Mouse (Mus musculus): ENCODE measurements around the gene Atp6ap1. TPM values are rescaled to one million over a fixed set of nuclear protein-coding genes. Genes with fewer than 3 reads are reported as not detected.
A peak's percentile ranks its signal among the peaks of the same experiment; 100 is the strongest.

The Atp6ap1 gene
- polyA plus RNA-seq, 1 experiment from 2014 or later, result 142 TPM

GRCm38 (mm10) chrX:74298348-74298747 lies 1.5 kb downstream of the Atp6ap1 start:
- no peak overlapping the region for H3K4me2 ChIP-seq (ENCODE audit: low read depth, low read length)
- H3K36me3 ChIP-seq (ENCODE audit: control insufficient read depth, insufficient read depth, low read length), result 0 out of 2 replicates have a peak, but pooled peaks cover 2% of the 10 kb centered on the region
- 83% methylated on average over 1 of the region's 1 CpGs for WGBS
- no peaks in the 10 kb centered on the region for H3K27me3 ChIP-seq (replicated peaks; ENCODE audit: control insufficient read depth, insufficient read depth, low read length)
- no peak overlapping the region for H3K9ac ChIP-seq (ENCODE audit: low read depth, low read length)
- H3K9me3 ChIP-seq (ENCODE audit: control insufficient read depth, low read length), result no peaks in the 10 kb centered on the region
- H3K4me3 ChIP-seq (ENCODE audit: low read length), result no peak overlapping the region
- H3K4me1 ChIP-seq (ENCODE audit: control insufficient read depth, insufficient read depth, low read length), result no peaks in the 10 kb centered on the region
- H3K27ac ChIP-seq (ENCODE audit: low read length), result no peak overlapping the region
- no peak for ATAC-seq

- H3K9ac ChIP-seq (ENCODE audit: low read depth, low read length), result no peak overlapping the region
- H3K36me3 ChIP-seq (ENCODE audit: control insufficient read depth, insufficient read depth, low read length), result 0 out of 2 replicates have a peak, but pooled peaks cover 2% of the 10 kb centered on the region
- no peak for ATAC-seq
- H3K27ac ChIP-seq (ENCODE audit: low read length), result no peak overlapping the region
- H3K4me1 ChIP-seq (ENCODE audit: control insufficient read depth, insufficient read depth, low read length), result no peaks in the 10 kb centered on the region
- no peaks in the 10 kb centered on the region for H3K9me3 ChIP-seq (ENCODE audit: control insufficient read depth, low read length)
- WGBS, result 92% methylated on average over 3 of the region's 3 CpGs
- no peak overlapping the region for H3K4me3 ChIP-seq (ENCODE audit: low read length)
- no peaks in the 10 kb centered on the region for H3K27me3 ChIP-seq (replicated peaks; ENCODE audit: control insufficient read depth, insufficient read depth, low read length)
- no peak overlapping the region for H3K4me2 ChIP-seq (ENCODE audit: low read depth, low read length)
Observed at GRCm38 (mm10) chrX:74299721-74300120, 2.8 kb downstream of the Atp6ap1 start.

GRCm38 (mm10) chrX:74304867-74305700 lies 8.2 kb downstream of the Atp6ap1 start, which contains the start of gene Gdi1:
TSS of gene Gdi1 (plus strand) at chrX:74304998.
- peak within 1 kb of the TSS; percentile 62 for H3K4me2 ChIP-seq (ENCODE audit: low read depth, low read length)
- 11% methylated on average over 41 of the region's 41 CpGs for WGBS
- H3K4me3 ChIP-seq (ENCODE audit: low read length), result peak within 1 kb of the TSS; percentile 58
- peak within 1 kb of the TSS; percentile 74 for H3K9ac ChIP-seq (ENCODE audit: low read depth, low read length)
- no peaks in the 10 kb centered on the region for H3K9me3 ChIP-seq (ENCODE audit: control insufficient read depth, low read length)
- ATAC-seq, result peak; percentile 85
- H3K27me3 ChIP-seq (replicated peaks; ENCODE audit: control insufficient read depth, insufficient read depth, low read length), result no peaks in the 10 kb centered on the region
- H3K4me1 ChIP-seq (ENCODE audit: control insufficient read depth, insufficient read depth, low read length), result no peaks in the 10 kb centered on the region
- H3K36me3 ChIP-seq (ENCODE audit: control insufficient read depth, insufficient read depth, low read length), result peaks cover 7% of the 10 kb centered on the region
- H3K27ac ChIP-seq (ENCODE audit: low read length), result peak within 1 kb of the TSS; percentile 83

- Histone ChIP-seq H3K9me3 (ENCODE audit: control insufficient read depth, low read length) (no peaks in the 10 kb centered on the region), H3K9ac (ENCODE audit: low read depth, low read length) (peak within 1 kb of the TSS; percentile 85), H3K27ac (ENCODE audit: low read length) (peak within 1 kb of the TSS; percentile 75), H3K36me3 (ENCODE audit: control insufficient read depth, insufficient read depth, low read length) (peaks cover 8% of the 10 kb centered on the region), H3K27me3 (replicated peaks; ENCODE audit: control insufficient read depth, insufficient read depth, low read length) (no peaks in the 10 kb centered on the region), H3K4me2 (ENCODE audit: low read depth, low read length) (peak within 1 kb of the TSS; percentile 68), H3K4me3 (ENCODE audit: low read length) (peak within 1 kb of the TSS; percentile 68), H3K4me1 (ENCODE audit: control insufficient read depth, insufficient read depth, low read length) (no peaks in the 10 kb centered on the region)
- WGBS, result 16% methylated on average over 57 of the region's 59 CpGs
- ATAC-seq, result peak; percentile 99
Observed at GRCm38 (mm10) chrX:74312540-74313464, 15.9 kb downstream of the Atp6ap1 start, which contains the start of gene Fam50a. TSS of gene Fam50a (plus strand) at chrX:74313033.

- no peaks in the 10 kb centered on the region for H3K9me3 ChIP-seq (ENCODE audit: control insufficient read depth, low read length)
- H3K4me3 ChIP-seq (ENCODE audit: low read length), result peak within 1 kb of the TSS; percentile 51
- ATAC-seq, result peak; percentile 98
- H3K36me3 ChIP-seq (ENCODE audit: control insufficient read depth, insufficient read depth, low read length), result no peaks in the 10 kb centered on the region
- 24% methylated on average over 29 of the region's 30 CpGs for WGBS
- peaks cover 12% of the 10 kb centered on the region for H3K4me1 ChIP-seq (ENCODE audit: control insufficient read depth, insufficient read depth, low read length)
- peak within 1 kb of the TSS; percentile 68 for H3K27ac ChIP-seq (ENCODE audit: low read length)
- H3K27me3 ChIP-seq (replicated peaks; ENCODE audit: control insufficient read depth, insufficient read depth, low read length), result no peaks in the 10 kb centered on the region
- H3K4me2 ChIP-seq (ENCODE audit: low read depth, low read length), result peak within 1 kb of the TSS; percentile 61
- peak within 1 kb of the TSS; percentile 71 for H3K9ac ChIP-seq (ENCODE audit: low read depth, low read length)
Observed at GRCm38 (mm10) chrX:74328725-74329161, 31.8 kb downstream of the Atp6ap1 start, which contains the start of gene Plxna3. TSS of gene Plxna3 (plus strand) at chrX:74329066.

GRCm38 (mm10) chrX:74329215-74329671 lies 32.3 kb downstream of the Atp6ap1 start:
- H3K9me3 ChIP-seq (ENCODE audit: control insufficient read depth, low read length), result no peaks in the 10 kb centered on the region
- no peaks in the 10 kb centered on the region for H3K27me3 ChIP-seq (replicated peaks; ENCODE audit: control insufficient read depth, insufficient read depth, low read length)
- H3K4me1 ChIP-seq (ENCODE audit: control insufficient read depth, insufficient read depth, low read length), result peaks cover 12% of the 10 kb centered on the region
- ATAC-seq, result no peak; the same call in 1 of the 2 replicates
- peak overlapping the region; percentile 61 for H3K4me2 ChIP-seq (ENCODE audit: low read depth, low read length)
- H3K4me3 ChIP-seq (ENCODE audit: low read length), result peak overlapping the region; percentile 51
- peak overlapping the region; percentile 71 for H3K9ac ChIP-seq (ENCODE audit: low read depth, low read length)
- 23% methylated on average over 10 of the region's 10 CpGs for WGBS
- no peak overlapping the region for H3K27ac ChIP-seq (ENCODE audit: low read length)
- no peaks in the 10 kb centered on the region for H3K36me3 ChIP-seq (ENCODE audit: control insufficient read depth, insufficient read depth, low read length)

- no peak for ATAC-seq
- WGBS, result 45% methylated on average over 2 of the region's 2 CpGs
- Histone ChIP-seq H3K4me1 (ENCODE audit: control insufficient read depth, insufficient read depth, low read length) (peaks cover 12% of the 10 kb centered on the region), H3K9ac (ENCODE audit: low read depth, low read length) (no peak overlapping the region), H3K27me3 (replicated peaks; ENCODE audit: control insufficient read depth, insufficient read depth, low read length) (no peaks in the 10 kb centered on the region), H3K4me2 (ENCODE audit: low read depth, low read length) (peak overlapping the region; percentile 61; the same call in 1 of the 2 replicates), H3K27ac (ENCODE audit: low read length) (no peak overlapping the region), H3K4me3 (ENCODE audit: low read length) (no peak overlapping the region), H3K36me3 (ENCODE audit: control insufficient read depth, insufficient read depth, low read length) (no peaks in the 10 kb centered on the region), H3K9me3 (ENCODE audit: control insufficient read depth, low read length) (no peaks in the 10 kb centered on the region)
Observed at GRCm38 (mm10) chrX:74330166-74330930, 33.5 kb downstream of the Atp6ap1 start.

GRCm38 (mm10) chrX:74352645-74353466 lies 56.0 kb downstream of the Atp6ap1 start:
- H3K4me3 ChIP-seq (ENCODE audit: low read length), result peak overlapping the region; percentile 54
- no peaks in the 10 kb centered on the region for H3K36me3 ChIP-seq (ENCODE audit: control insufficient read depth, insufficient read depth, low read length)
- peak overlapping the region; percentile 60 for H3K9ac ChIP-seq (ENCODE audit: low read depth, low read length)
- peak overlapping the region; percentile 53 for H3K4me2 ChIP-seq (ENCODE audit: low read depth, low read length)
- no peak overlapping the region; the same call in 1 of the 2 replicates for H3K27ac ChIP-seq (ENCODE audit: low read length)
- 21% methylated on average over 13 of the region's 13 CpGs for WGBS
- H3K4me1 ChIP-seq (ENCODE audit: control insufficient read depth, insufficient read depth, low read length), result no peaks in the 10 kb centered on the region
- peak; percentile 63 for ATAC-seq
- H3K9me3 ChIP-seq (ENCODE audit: control insufficient read depth, low read length), result no peaks in the 10 kb centered on the region
- H3K27me3 ChIP-seq (replicated peaks; ENCODE audit: control insufficient read depth, insufficient read depth, low read length), result no peaks in the 10 kb centered on the region

All from intestine, embryonic 16.5 days (tissue).